Mouse (Mus musculus) liver (tissue): ENCODE measurements around the gene Ifnab.
A peak's percentile ranks its signal among the peaks of the same experiment; 100 is the strongest.

Experiments
- DNase-seq: peaks from one replicate; pipeline ENCODE4 v3.0.0-alpha.2; 2020; ENCODE audit warnings: mixed read lengths

The Ifnab gene

GRCm38 (mm10) chr4:88691259-88691658 lies at the start of gene Ifnab:
TSS of gene Ifnab (minus strand) at chr4:88691359.
- no peak for DNase-seq

- no peak for DNase-seq
These were observed 47.9 kb upstream of the Ifnab start for GRCm38 (mm10) chr4:88739036-88739435.

GRCm38 (mm10) chr4:88738480-88738879 lies 47.3 kb upstream of the Ifnab start:
- DNase-seq, result peak; percentile 78

GRCm38 (mm10) chr4:88727324-88727723 lies 36.2 kb upstream of the Ifnab start:
- peak; percentile 31 for DNase-seq

- DNase-seq, result no peak
These were observed 35.6 kb upstream of the Ifnab start for GRCm38 (mm10) chr4:88726727-88727126.

- DNase-seq, result no peak
These were observed 32.4 kb upstream of the Ifnab start for GRCm38 (mm10) chr4:88723497-88724090.

GRCm38 (mm10) chr4:88721791-88722721 lies 30.9 kb upstream of the Ifnab start, which contains the start of the genes Gm26566 and Klhl9:
TSS of gene Gm26566 (plus strand) at chr4:88721805.
TSS of gene Klhl9 (minus strand) at chr4:88722465.
- DNase-seq, result peak; percentile 96

- no peak for DNase-seq
These were observed 27.6 kb upstream of the Ifnab start for GRCm38 (mm10) chr4:88718715-88719114.

- no peak for DNase-seq
These were observed 23.9 kb upstream of the Ifnab start for GRCm38 (mm10) chr4:88715059-88715458.

- no peak for DNase-seq
These were observed 23.1 kb upstream of the Ifnab start for GRCm38 (mm10) chr4:88714281-88714680.

- no peak for DNase-seq
These were observed 16.1 kb upstream of the Ifnab start for GRCm38 (mm10) chr4:88707128-88707826.

GRCm38 (mm10) chr4:88705924-88706323 lies 14.8 kb upstream of the Ifnab start:
- DNase-seq, result no peak

- no peak for DNase-seq
These were observed 8.1 kb upstream of the Ifnab start for GRCm38 (mm10) chr4:88699301-88699700.

GRCm38 (mm10) chr4:88698781-88699180 lies 7.6 kb upstream of the Ifnab start:
- DNase-seq, result no peak

- no peak for DNase-seq
These were observed 6.6 kb upstream of the Ifnab start for GRCm38 (mm10) chr4:88697753-88698152.

- DNase-seq, result no peak
These were observed 5.9 kb upstream of the Ifnab start for GRCm38 (mm10) chr4:88697108-88697507.

- peak; percentile 74 for DNase-seq
These were observed 5.2 kb upstream of the Ifnab start for GRCm38 (mm10) chr4:88696237-88696884.

- no peak for DNase-seq
These were observed 2.2 kb upstream of the Ifnab start for GRCm38 (mm10) chr4:88693392-88693791.

- no peak for DNase-seq
These were observed 1.4 kb upstream of the Ifnab start for GRCm38 (mm10) chr4:88692537-88692936.

- DNase-seq, result no peak
These were observed 7.3 kb downstream of the Ifnab start, which contains the start of gene Ifna2 for GRCm38 (mm10) chr4:88683812-88684211. TSS of gene Ifna2 (minus strand) at chr4:88683912.

- no peak for DNase-seq
These were observed 9.8 kb downstream of the Ifnab start for GRCm38 (mm10) chr4:88681353-88681752.

- DNase-seq, result peak; percentile 4
These were observed 10.8 kb downstream of the Ifnab start for GRCm38 (mm10) chr4:88680362-88680761.

GRCm38 (mm10) chr4:88676824-88677223 lies 14.3 kb downstream of the Ifnab start, which contains the start of gene Ifna16:
TSS of gene Ifna16 (minus strand) at chr4:88676924.
- no peak for DNase-seq
